Mouse (Mus musculus): Measurements from ENCODE around the gene Cacng8. TPM values are rescaled to one million over a fixed set of nuclear protein-coding genes. Genes with fewer than 3 reads are reported as not detected.

Cacng8 gene
- polyA plus RNA-seq, 2 experiments: 3.6 to 4.0 TPM

- Histone ChIP-seq H3K4me3 (replicated peaks; ENCODE audit: low read length) (no peak overlapping the region), H3K36me3 (ENCODE audit: control insufficient read depth, insufficient read depth, low read length) (no peaks in the 10 kb centered on the region), H3K27me3 (ENCODE audit: control insufficient read depth, insufficient read depth, low read length) (no peaks in the 10 kb centered on the region), H3K4me1 (ENCODE audit: control insufficient read depth, insufficient read depth, low read length) (no peaks in the 10 kb centered on the region), H3K9ac (ENCODE audit: low read depth, low read length, severe bottlenecking) (no peak overlapping the region), H3K4me2 (replicated peaks; ENCODE audit: low read depth, low read length, severe bottlenecking) (no peak overlapping the region), H3K9me3 (ENCODE audit: control insufficient read depth, low read length) (no peaks in the 10 kb centered on the region), H3K27ac (replicated peaks; ENCODE audit: low read depth, low read length) (no peak overlapping the region)
- 87% methylated on average over 10 of the region's 10 CpGs for WGBS
- DNase-seq (ENCODE audit: low spot score) (no peak), ATAC-seq (ENCODE audit: low FRiP score, low read depth) (no peak)
- no peak for TF ChIP-seq POLR2A (IDR thresholded peaks at IDR 0.05; ENCODE audit: borderline replicate concordance, extremely low read depth, insufficient read depth, insufficient read length)
Observed at GRCm38 (mm10) chr7:3442476-3443062, 52.1 kb downstream of the Cacng8 start.

GRCm38 (mm10) chr7:3444678-3445077 lies 54.2 kb downstream of the Cacng8 start:
- ATAC-seq (ENCODE audit: low FRiP score, low read depth): no peak
- H3K9me3 ChIP-seq (ENCODE audit: control insufficient read depth, low read length): no peaks in the 10 kb centered on the region
- no peaks in the 10 kb centered on the region for H3K36me3 ChIP-seq (ENCODE audit: control insufficient read depth, insufficient read depth, low read length)
- 75% methylated on average over 3 of the region's 3 CpGs for WGBS
- H3K9ac ChIP-seq (ENCODE audit: low read depth, low read length, severe bottlenecking): no peak overlapping the region
- H3K4me3 ChIP-seq (replicated peaks; ENCODE audit: low read length): no peak overlapping the region
- no peak for DNase-seq (ENCODE audit: low spot score)
- H3K27ac ChIP-seq (replicated peaks; ENCODE audit: low read depth, low read length): no peak overlapping the region
- no peaks in the 10 kb centered on the region for H3K4me1 ChIP-seq (ENCODE audit: control insufficient read depth, insufficient read depth, low read length)
- TF ChIP-seq POLR2A (IDR thresholded peaks at IDR 0.05; ENCODE audit: borderline replicate concordance, extremely low read depth, insufficient read depth, insufficient read length): no peak
- no peaks in the 10 kb centered on the region for H3K27me3 ChIP-seq (ENCODE audit: control insufficient read depth, insufficient read depth, low read length)
- H3K4me2 ChIP-seq (replicated peaks; ENCODE audit: low read depth, low read length, severe bottlenecking): no peak overlapping the region

GRCm38 (mm10) chr7:3446584-3446983 lies 56.1 kb downstream of the Cacng8 start:
- 91% methylated on average over 3 of the region's 3 CpGs for WGBS
- H3K4me3 ChIP-seq (replicated peaks; ENCODE audit: low read length): no peak overlapping the region
- no peaks in the 10 kb centered on the region for H3K4me1 ChIP-seq (ENCODE audit: control insufficient read depth, insufficient read depth, low read length)
- ATAC-seq (ENCODE audit: low FRiP score, low read depth) (no peak), DNase-seq (ENCODE audit: low spot score) (no peak)
- H3K27ac ChIP-seq (replicated peaks; ENCODE audit: low read depth, low read length): no peak overlapping the region
- H3K9me3 ChIP-seq (ENCODE audit: control insufficient read depth, low read length): no peaks in the 10 kb centered on the region
- no peaks in the 10 kb centered on the region for H3K36me3 ChIP-seq (ENCODE audit: control insufficient read depth, insufficient read depth, low read length)
- H3K4me2 ChIP-seq (replicated peaks; ENCODE audit: low read depth, low read length, severe bottlenecking): no peak overlapping the region
- no peak overlapping the region for H3K9ac ChIP-seq (ENCODE audit: low read depth, low read length, severe bottlenecking)
- TF ChIP-seq POLR2A (IDR thresholded peaks at IDR 0.05; ENCODE audit: borderline replicate concordance, extremely low read depth, insufficient read depth, insufficient read length): no peak
- no peaks in the 10 kb centered on the region for H3K27me3 ChIP-seq (ENCODE audit: control insufficient read depth, insufficient read depth, low read length)

- WGBS: 75% methylated on average over 4 of the region's 4 CpGs
- no peaks in the 10 kb centered on the region for H3K9me3 ChIP-seq (ENCODE audit: control insufficient read depth, low read length)
- DNase-seq (ENCODE audit: low spot score) (no peak), ATAC-seq (ENCODE audit: low FRiP score, low read depth) (no peak)
- no peak overlapping the region for H3K27ac ChIP-seq (replicated peaks; ENCODE audit: low read depth, low read length)
- H3K27me3 ChIP-seq (ENCODE audit: control insufficient read depth, insufficient read depth, low read length): no peaks in the 10 kb centered on the region
- no peaks in the 10 kb centered on the region for H3K36me3 ChIP-seq (ENCODE audit: control insufficient read depth, insufficient read depth, low read length)
- H3K4me2 ChIP-seq (replicated peaks; ENCODE audit: low read depth, low read length, severe bottlenecking): no peak overlapping the region
- no peak for TF ChIP-seq POLR2A (IDR thresholded peaks at IDR 0.05; ENCODE audit: borderline replicate concordance, extremely low read depth, insufficient read depth, insufficient read length)
- H3K4me1 ChIP-seq (ENCODE audit: control insufficient read depth, insufficient read depth, low read length): no peaks in the 10 kb centered on the region
- H3K4me3 ChIP-seq (replicated peaks; ENCODE audit: low read length): no peak overlapping the region
- no peak overlapping the region for H3K9ac ChIP-seq (ENCODE audit: low read depth, low read length, severe bottlenecking)
Observed at GRCm38 (mm10) chr7:3447026-3447425, 56.5 kb downstream of the Cacng8 start.

- Histone ChIP-seq H3K4me3 (replicated peaks; ENCODE audit: low read length) (no peak overlapping the region), H3K36me3 (ENCODE audit: control insufficient read depth, insufficient read depth, low read length) (no peaks in the 10 kb centered on the region), H3K9me3 (ENCODE audit: control insufficient read depth, low read length) (no peaks in the 10 kb centered on the region), H3K4me2 (replicated peaks; ENCODE audit: low read depth, low read length, severe bottlenecking) (no peak overlapping the region), H3K27ac (replicated peaks; ENCODE audit: low read depth, low read length) (no peak overlapping the region), H3K27me3 (ENCODE audit: control insufficient read depth, insufficient read depth, low read length) (no peaks in the 10 kb centered on the region), H3K4me1 (ENCODE audit: control insufficient read depth, insufficient read depth, low read length) (no peaks in the 10 kb centered on the region), H3K9ac (ENCODE audit: low read depth, low read length, severe bottlenecking) (no peak overlapping the region)
- 0 out of 2 replicates have a peak, but pooled peaks have one; percentile 57 for ATAC-seq (ENCODE audit: low FRiP score, low read depth)
- 23% methylated on average over 15 of the region's 15 CpGs for WGBS
- TF ChIP-seq POLR2A (IDR thresholded peaks at IDR 0.05; ENCODE audit: borderline replicate concordance, extremely low read depth, insufficient read depth, insufficient read length): no peak
- peak; percentile 67 for DNase-seq (ENCODE audit: low spot score)
Observed at GRCm38 (mm10) chr7:3448737-3449454, 58.4 kb downstream of the Cacng8 start.
